Mouse (Mus musculus): ENCODE measurements around the gene Slc47a2. TPM values are rescaled to one million over a fixed set of nuclear protein-coding genes. Genes with fewer than 3 reads are reported as not detected.

Slc47a2 gene
- polyA plus RNA-seq, 1 experiment from 2014 or later, result 0.24 TPM

DNA sequence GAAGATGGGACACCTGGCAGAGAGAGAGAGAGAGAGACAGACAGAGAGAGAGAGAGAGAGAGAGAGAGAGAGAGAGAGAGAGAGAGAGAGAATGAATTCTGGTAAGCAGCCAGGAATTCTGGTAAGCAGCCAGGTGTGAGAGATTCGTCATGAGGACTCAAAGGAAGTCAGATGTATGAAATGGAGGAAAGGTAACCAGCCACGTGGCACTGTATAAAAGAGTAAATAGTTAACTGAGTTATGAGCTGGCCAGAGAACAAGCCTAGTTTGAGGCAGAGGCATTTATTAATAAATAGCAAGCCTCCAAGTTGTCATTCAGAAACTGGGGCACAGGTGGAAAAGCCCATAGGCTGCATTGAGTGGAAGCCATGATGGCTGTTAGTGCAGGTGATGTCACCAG, 44.8 kb downstream of the Slc47a2 start:
- peaks cover 15% of the 10 kb centered on the region for H3K4me1 ChIP-seq (ENCODE audit: control insufficient read depth, insufficient read depth, low read length)
- ATAC-seq (replicated peaks; ENCODE audit: extremely low read depth, insufficient read depth, low FRiP score), result no peak
- 0 out of 2 replicates have a peak, but pooled peaks cover 3% of the 10 kb centered on the region for H3K9me3 ChIP-seq (replicated peaks; ENCODE audit: control insufficient read depth, low read length)
- H3K36me3 ChIP-seq (ENCODE audit: control insufficient read depth, insufficient read depth), result no peaks in the 10 kb centered on the region
- H3K9ac ChIP-seq (ENCODE audit: low read length), result no peak overlapping the region
- H3K4me3 ChIP-seq (ENCODE audit: low read length), result no peak overlapping the region
- WGBS, result 62% methylated on average over 2 of the region's 2 CpGs
- H3K27ac ChIP-seq (ENCODE audit: low read length), result no peak overlapping the region
- no peak overlapping the region for H3K4me2 ChIP-seq (ENCODE audit: low read depth, low read length)
- no peaks in the 10 kb centered on the region for H3K27me3 ChIP-seq (ENCODE audit: control insufficient read depth, insufficient read depth, low read length)

DNA sequence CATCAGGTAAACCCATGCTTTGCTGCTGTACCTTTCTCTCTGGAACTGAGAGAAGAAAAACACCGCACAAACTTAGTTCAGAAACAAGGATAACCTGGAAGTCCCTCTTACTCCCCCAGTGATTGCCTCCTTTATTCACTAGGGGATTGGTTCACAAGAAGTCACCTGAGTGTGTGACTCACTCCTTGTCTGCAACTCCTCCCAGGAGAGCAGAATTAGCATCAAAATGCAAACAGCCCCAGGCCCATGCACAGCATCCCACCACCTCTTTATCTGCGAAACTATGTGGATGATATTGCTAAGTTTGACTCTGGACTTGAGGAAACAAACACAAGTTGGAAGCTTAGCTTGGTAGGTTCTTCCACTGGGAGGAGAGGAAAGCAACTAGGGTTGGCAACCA, 45.3 kb downstream of the Slc47a2 start:
- Histone ChIP-seq H3K9ac (ENCODE audit: low read length) (no peak overlapping the region), H3K27me3 (ENCODE audit: control insufficient read depth, insufficient read depth, low read length) (no peaks in the 10 kb centered on the region), H3K4me2 (ENCODE audit: low read depth, low read length) (no peak overlapping the region), H3K4me1 (ENCODE audit: control insufficient read depth, insufficient read depth, low read length) (peaks cover 15% of the 10 kb centered on the region), H3K9me3 (replicated peaks; ENCODE audit: control insufficient read depth, low read length) (0 out of 2 replicates have a peak, but pooled peaks cover 3% of the 10 kb centered on the region), H3K36me3 (ENCODE audit: control insufficient read depth, insufficient read depth) (no peaks in the 10 kb centered on the region), H3K4me3 (ENCODE audit: low read length) (no peak overlapping the region), H3K27ac (ENCODE audit: low read length) (no peak overlapping the region)
- WGBS, result 90% methylated on average over 2 of the region's 2 CpGs
- no peak for ATAC-seq (replicated peaks; ENCODE audit: extremely low read depth, insufficient read depth, low FRiP score)

DNA sequence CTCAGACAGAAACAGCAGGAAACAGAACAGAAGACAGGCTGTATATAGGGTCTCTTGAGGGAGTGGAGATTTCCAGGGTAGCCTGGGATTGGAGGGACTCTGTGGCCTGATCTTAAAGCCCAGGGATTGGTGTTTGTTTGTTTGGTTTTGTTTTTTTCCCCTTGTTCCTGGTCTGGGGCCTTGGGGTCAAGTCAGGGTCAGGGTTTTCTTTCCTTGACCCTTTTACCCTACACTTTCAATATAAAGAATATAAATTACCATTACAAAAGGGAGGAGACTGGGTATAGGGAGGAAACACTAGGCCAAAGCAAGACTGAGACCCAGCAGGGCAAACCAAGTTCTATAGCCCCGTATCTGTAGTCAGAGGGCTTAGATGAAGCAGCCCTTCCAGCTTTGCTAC, 46.1 kb downstream of the Slc47a2 start:
- 66% methylated on average over 1 of the region's 1 CpGs for WGBS
- no peak overlapping the region for H3K4me2 ChIP-seq (ENCODE audit: low read depth, low read length)
- no peaks in the 10 kb centered on the region for H3K27me3 ChIP-seq (ENCODE audit: control insufficient read depth, insufficient read depth, low read length)
- 0 out of 2 replicates have a peak, but pooled peaks cover 3% of the 10 kb centered on the region for H3K9me3 ChIP-seq (replicated peaks; ENCODE audit: control insufficient read depth, low read length)
- H3K9ac ChIP-seq (ENCODE audit: low read length), result no peak overlapping the region
- H3K4me1 ChIP-seq (ENCODE audit: control insufficient read depth, insufficient read depth, low read length), result peaks cover 15% of the 10 kb centered on the region
- no peak overlapping the region for H3K27ac ChIP-seq (ENCODE audit: low read length)
- H3K36me3 ChIP-seq (ENCODE audit: control insufficient read depth, insufficient read depth), result no peaks in the 10 kb centered on the region
- ATAC-seq (replicated peaks; ENCODE audit: extremely low read depth, insufficient read depth, low FRiP score), result no peak
- H3K4me3 ChIP-seq (ENCODE audit: low read length), result no peak overlapping the region

DNA sequence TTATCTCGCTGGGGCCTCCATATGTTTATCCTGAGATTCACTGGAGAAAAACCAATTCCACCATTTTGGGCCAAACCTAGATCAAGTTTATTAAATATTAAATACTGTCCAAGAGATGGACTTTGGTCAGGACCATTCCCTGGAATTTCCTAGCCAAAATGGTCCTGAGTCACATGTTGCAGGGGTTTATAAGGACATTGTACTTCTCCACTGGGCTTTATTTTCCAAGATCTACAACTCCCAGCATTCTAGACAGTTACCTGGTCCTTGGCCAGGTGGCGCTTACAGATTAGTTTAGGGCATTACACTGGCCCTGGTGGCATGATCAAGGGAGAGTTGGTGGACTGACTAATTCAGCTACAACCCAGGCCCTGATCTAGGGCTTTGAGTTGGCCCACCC, 47.1 kb downstream of the Slc47a2 start:
- Histone ChIP-seq H3K9me3 (replicated peaks; ENCODE audit: control insufficient read depth, low read length) (0 out of 2 replicates have a peak, but pooled peaks cover 3% of the 10 kb centered on the region), H3K9ac (ENCODE audit: low read length) (no peak overlapping the region), H3K4me3 (ENCODE audit: low read length) (no peak overlapping the region), H3K4me2 (ENCODE audit: low read depth, low read length) (no peak overlapping the region), H3K4me1 (ENCODE audit: control insufficient read depth, insufficient read depth, low read length) (peaks cover 12% of the 10 kb centered on the region), H3K27ac (ENCODE audit: low read length) (no peak overlapping the region), H3K27me3 (ENCODE audit: control insufficient read depth, insufficient read depth, low read length) (no peaks in the 10 kb centered on the region), H3K36me3 (ENCODE audit: control insufficient read depth, insufficient read depth) (no peaks in the 10 kb centered on the region)
- WGBS, result 84% methylated on average over 2 of the region's 2 CpGs
- ATAC-seq (replicated peaks; ENCODE audit: extremely low read depth, insufficient read depth, low FRiP score), result no peak

DNA sequence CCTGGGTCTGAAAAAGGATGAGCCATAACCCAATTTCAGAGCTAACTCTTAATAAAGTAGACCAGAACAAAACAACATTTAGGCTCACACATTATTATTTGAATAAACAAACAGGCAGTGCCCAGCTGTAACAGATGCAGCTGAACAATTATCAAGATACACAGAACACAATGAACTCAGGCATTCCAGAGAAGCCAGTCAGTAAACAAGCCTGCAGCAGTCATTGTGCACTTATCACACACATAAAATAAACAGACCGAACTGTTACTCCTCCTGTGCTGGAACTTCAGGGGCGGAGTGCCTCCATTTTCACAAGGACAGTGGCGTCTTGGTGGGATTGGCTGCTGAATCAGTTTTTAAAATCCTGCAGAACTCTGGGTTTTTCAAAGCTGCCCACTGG, 48.2 kb downstream of the Slc47a2 start:
- no peak overlapping the region for H3K4me3 ChIP-seq (ENCODE audit: low read length)
- no peak overlapping the region for H3K27ac ChIP-seq (ENCODE audit: low read length)
- H3K27me3 ChIP-seq (ENCODE audit: control insufficient read depth, insufficient read depth, low read length), result no peaks in the 10 kb centered on the region
- WGBS, result 58% methylated on average over 3 of the region's 3 CpGs
- no peak for ATAC-seq (replicated peaks; ENCODE audit: extremely low read depth, insufficient read depth, low FRiP score)
- no peaks in the 10 kb centered on the region for H3K36me3 ChIP-seq (ENCODE audit: control insufficient read depth, insufficient read depth)
- H3K9ac ChIP-seq (ENCODE audit: low read length), result no peak overlapping the region
- peaks cover 3% of the 10 kb centered on the region; the same call in 1 of the 2 replicates for H3K4me1 ChIP-seq (ENCODE audit: control insufficient read depth, insufficient read depth, low read length)
- H3K9me3 ChIP-seq (replicated peaks; ENCODE audit: control insufficient read depth, low read length), result 0 out of 2 replicates have a peak, but pooled peaks cover 3% of the 10 kb centered on the region
- no peak overlapping the region for H3K4me2 ChIP-seq (ENCODE audit: low read depth, low read length)

DNA sequence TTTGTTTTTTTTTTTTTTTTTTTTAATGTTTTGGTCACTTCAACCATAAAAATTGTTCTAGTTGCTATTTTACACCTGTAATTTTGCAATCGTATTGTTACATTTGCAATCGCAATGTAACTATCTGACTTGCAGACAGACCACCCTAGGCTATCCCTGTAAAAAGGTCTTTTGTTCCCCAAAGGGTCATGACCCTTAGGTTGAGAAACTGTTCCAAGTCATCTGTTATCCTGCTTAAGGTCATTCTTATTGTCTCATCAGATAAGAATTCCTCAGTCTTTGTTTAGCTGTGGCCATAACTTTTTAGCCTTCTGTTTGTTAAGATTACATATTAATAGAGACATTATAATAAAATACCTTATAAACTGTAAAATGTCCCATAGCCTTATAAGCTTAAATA, 49.4 kb downstream of the Slc47a2 start:
- Histone ChIP-seq H3K27me3 (ENCODE audit: control insufficient read depth, insufficient read depth, low read length) (no peaks in the 10 kb centered on the region), H3K4me1 (ENCODE audit: control insufficient read depth, insufficient read depth, low read length) (no peaks in the 10 kb centered on the region), H3K4me2 (ENCODE audit: low read depth, low read length) (no peak overlapping the region), H3K36me3 (ENCODE audit: control insufficient read depth, insufficient read depth) (no peaks in the 10 kb centered on the region), H3K4me3 (ENCODE audit: low read length) (no peak overlapping the region), H3K9ac (ENCODE audit: low read length) (no peak overlapping the region), H3K27ac (ENCODE audit: low read length) (no peak overlapping the region), H3K9me3 (replicated peaks; ENCODE audit: control insufficient read depth, low read length) (0 out of 2 replicates have a peak, but pooled peaks cover 3% of the 10 kb centered on the region)
- ATAC-seq (replicated peaks; ENCODE audit: extremely low read depth, insufficient read depth, low FRiP score), result no peak
- 80% methylated on average over 2 of the region's 2 CpGs for whole genome bisulfite sequencing

DNA sequence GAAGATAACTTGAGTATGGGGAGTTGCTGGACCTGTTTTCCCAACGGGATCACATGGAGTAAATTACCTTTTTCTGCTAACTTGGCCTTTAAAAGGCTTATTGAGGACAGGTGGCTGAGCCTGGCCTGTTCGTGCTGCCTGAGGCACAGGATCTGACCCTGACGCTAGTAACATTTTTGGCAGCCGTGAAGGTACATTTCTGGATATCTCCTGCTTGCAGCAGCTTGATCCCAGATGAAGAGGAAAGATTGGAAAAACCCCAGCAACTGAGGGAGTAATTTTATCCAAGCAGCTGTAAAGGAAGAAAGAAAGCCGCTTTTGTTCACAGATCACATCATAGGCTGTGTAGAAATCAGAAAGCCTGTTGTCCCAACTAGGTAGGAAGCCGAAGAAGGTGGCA, 58.3 kb downstream of the Slc47a2 start:
- Histone ChIP-seq H3K27ac (ENCODE audit: low read length) (no peak overlapping the region), H3K9me3 (replicated peaks; ENCODE audit: control insufficient read depth, low read length) (peaks cover 4% of the 10 kb centered on the region; the same call in 1 of the 2 replicates), H3K4me1 (ENCODE audit: control insufficient read depth, insufficient read depth, low read length) (no peaks in the 10 kb centered on the region), H3K4me3 (ENCODE audit: low read length) (no peak overlapping the region), H3K4me2 (ENCODE audit: low read depth, low read length) (no peak overlapping the region), H3K27me3 (ENCODE audit: control insufficient read depth, insufficient read depth, low read length) (no peaks in the 10 kb centered on the region), H3K9ac (ENCODE audit: low read length) (no peak overlapping the region), H3K36me3 (ENCODE audit: control insufficient read depth, insufficient read depth) (no peaks in the 10 kb centered on the region)
- 77% methylated on average over 6 of the region's 6 CpGs for WGBS
- no peak for ATAC-seq (replicated peaks; ENCODE audit: extremely low read depth, insufficient read depth, low FRiP score)

DNA sequence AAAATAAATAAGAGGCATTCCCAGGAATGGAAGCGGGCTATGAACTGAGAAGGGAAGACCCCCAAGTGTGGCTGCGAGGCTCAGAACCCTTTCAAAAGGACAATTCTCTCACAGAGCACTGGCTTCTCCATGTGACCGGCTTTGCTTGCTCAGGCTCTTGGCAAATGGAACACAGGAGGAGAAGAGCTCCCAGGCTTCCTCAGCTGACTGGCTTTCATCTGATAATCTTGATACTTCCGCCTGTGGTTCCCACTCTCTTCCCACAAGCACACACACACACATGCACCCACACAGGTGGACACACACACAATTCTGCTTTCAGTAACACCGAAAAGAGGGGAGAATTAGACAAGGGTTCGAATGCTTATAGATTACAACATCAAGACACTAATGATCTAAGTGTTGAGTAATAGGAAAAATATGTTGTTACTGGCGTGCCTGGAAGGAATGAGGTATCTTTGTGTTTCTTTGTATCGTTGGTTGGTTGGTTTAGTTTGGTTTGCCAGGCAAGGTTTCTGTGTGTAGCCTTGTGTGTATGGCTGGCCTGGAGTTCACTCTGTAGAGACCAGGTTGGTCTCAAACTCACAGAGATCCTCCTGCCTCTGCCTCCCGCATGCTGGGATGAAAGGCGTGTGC, 59.1 kb downstream of the Slc47a2 start:
- peaks cover 4% of the 10 kb centered on the region; the same call in 1 of the 2 replicates for H3K9me3 ChIP-seq (replicated peaks; ENCODE audit: control insufficient read depth, low read length)
- WGBS, result 64% methylated on average over 10 of the region's 10 CpGs
- H3K27ac ChIP-seq (ENCODE audit: low read length), result no peak overlapping the region
- H3K36me3 ChIP-seq (ENCODE audit: control insufficient read depth, insufficient read depth), result no peaks in the 10 kb centered on the region
- no peak overlapping the region for H3K9ac ChIP-seq (ENCODE audit: low read length)
- no peaks in the 10 kb centered on the region for H3K4me1 ChIP-seq (ENCODE audit: control insufficient read depth, insufficient read depth, low read length)
- H3K27me3 ChIP-seq (ENCODE audit: control insufficient read depth, insufficient read depth, low read length), result no peaks in the 10 kb centered on the region
- no peak overlapping the region for H3K4me3 ChIP-seq (ENCODE audit: low read length)
- H3K4me2 ChIP-seq (ENCODE audit: low read depth, low read length), result no peak overlapping the region
- ATAC-seq (replicated peaks; ENCODE audit: extremely low read depth, insufficient read depth, low FRiP score), result no peak

DNA sequence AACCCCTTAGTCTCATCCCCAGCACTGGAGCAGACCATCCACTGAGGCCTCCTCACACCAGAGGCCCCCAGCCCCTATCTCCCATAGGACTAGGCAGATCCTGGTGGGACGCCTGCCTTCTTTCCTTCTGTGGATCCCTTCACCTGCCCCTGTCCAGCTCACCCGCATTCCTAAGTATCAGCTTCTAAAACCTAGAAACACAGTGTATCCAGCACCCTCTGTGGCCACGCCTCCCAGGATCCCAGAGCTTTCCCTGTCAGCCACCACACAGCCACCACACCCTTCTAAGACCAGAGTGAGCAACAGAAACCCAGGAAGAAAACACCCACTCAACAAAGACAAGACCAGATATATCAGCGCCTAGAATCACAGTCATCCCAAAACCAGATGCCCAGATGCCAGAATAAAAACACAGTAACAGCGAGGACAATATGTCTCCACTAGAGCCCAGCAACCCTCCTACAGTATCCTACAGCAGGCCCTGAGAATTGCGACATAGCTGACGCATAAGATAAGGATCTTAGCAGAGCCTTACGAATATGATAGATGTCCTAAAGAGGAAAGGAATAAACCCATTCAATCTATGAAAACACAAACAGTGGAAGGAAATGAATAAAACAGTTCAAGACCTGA, 64.1 kb downstream of the Slc47a2 start:
- WGBS, result 74% methylated on average over 8 of the region's 8 CpGs
- ATAC-seq (replicated peaks; ENCODE audit: extremely low read depth, insufficient read depth, low FRiP score), result no peak
- no peaks in the 10 kb centered on the region for H3K4me1 ChIP-seq (ENCODE audit: control insufficient read depth, insufficient read depth, low read length)
- no peak overlapping the region for H3K9ac ChIP-seq (ENCODE audit: low read length)
- no peak overlapping the region for H3K4me3 ChIP-seq (ENCODE audit: low read length)
- H3K4me2 ChIP-seq (ENCODE audit: low read depth, low read length), result no peak overlapping the region
- H3K27me3 ChIP-seq (ENCODE audit: control insufficient read depth, insufficient read depth, low read length), result no peaks in the 10 kb centered on the region
- H3K36me3 ChIP-seq (ENCODE audit: control insufficient read depth, insufficient read depth), result no peaks in the 10 kb centered on the region
- no peaks in the 10 kb centered on the region for H3K9me3 ChIP-seq (replicated peaks; ENCODE audit: control insufficient read depth, low read length)
- H3K27ac ChIP-seq (ENCODE audit: low read length), result no peak overlapping the region

All from heart, embryonic 16.5 days (tissue).